Mouse (Mus musculus) testis, postnatal 14 days (tissue): ENCODE measurements around the gene Mpzl2.

Experiments
- DNase-seq: peaks from one replicate; pipeline ENCODE4 v3.0.0; 2021; ENCODE audit warnings: low spot score

Mpzl2 gene

DNA sequence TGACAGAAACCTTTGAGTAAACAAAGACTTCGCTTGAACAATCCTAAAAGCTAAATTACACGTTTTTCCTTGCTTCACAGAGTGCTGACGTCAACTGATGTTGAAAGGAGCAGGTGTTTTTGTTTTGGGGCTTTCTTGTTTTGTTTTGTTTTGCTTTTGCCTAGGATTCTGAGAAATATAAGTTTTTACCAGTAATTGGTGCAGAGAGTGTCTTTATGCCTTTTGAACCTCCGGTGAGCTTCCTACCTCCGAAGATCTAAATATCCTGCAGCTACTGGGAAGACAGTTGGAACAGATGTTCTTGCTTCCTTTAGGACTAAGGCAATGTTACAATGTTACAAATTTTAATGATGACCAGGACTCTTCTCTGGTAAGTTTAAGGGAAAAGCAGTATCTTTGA, at the start of gene Mpzl2:
Mpzl2 (plus strand) TSS at position 301 of the 400 bp plus-strand sequence.
- DNase-seq = no peak

DNA sequence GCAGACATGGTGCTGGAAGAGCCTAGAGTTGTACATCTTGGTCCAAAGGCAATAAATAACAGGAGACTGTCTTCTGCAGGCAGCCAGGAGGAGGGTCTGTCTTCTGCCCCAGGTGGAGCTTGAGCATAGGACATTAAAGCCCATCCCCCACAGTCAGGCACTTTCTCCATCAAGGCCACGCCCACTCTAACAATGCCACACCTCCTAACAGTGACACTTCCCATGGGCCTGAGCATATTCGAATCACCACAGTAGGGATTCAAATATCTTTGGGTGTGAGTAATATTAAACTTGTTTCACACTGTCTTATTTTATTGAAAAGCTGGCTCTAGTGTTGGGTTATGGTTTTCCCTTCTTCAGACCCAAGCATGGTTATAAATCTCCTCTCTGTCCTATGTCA, 47.8 kb upstream of the Mpzl2 start:
- no peak for DNase-seq

DNA sequence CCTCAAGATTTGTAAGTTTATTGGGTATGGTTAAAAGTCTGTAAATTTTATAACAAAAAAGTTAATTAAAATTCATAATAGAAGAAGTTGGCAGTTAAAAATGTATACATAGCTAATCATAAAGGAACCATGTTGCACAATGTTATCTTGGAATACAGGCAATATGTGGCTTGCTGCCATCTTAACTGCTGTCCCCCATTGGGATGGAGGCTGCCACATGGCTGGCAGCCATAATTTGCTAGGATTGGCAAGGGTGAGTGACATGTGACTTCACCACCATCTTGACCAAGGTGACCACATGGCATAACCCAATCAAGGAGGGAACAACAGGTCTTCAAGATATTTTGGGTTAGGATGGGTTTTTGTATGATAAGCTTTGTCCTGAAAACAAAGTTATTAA, 47.3 kb upstream of the Mpzl2 start:
- DNase-seq = no peak

DNA sequence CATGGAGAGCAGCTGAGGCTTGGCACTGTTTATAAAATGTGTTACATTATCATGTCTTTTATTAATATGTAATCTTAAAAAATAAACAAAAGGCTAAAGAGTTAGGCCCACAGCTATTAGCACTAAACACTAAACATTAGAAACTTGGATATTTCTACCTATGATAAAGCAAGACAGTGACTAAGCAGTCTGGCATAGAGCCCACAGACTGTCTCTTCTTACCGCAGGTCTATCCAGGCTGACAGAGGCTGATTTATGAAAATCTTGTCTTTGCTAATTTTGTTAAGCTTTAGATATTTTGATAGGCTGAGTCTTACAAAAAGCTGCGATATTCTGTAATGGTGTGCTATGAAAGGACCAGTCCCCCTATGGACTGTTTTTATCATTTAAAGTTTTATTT, 46.3 kb upstream of the Mpzl2 start:
- DNase-seq = no peak

DNA sequence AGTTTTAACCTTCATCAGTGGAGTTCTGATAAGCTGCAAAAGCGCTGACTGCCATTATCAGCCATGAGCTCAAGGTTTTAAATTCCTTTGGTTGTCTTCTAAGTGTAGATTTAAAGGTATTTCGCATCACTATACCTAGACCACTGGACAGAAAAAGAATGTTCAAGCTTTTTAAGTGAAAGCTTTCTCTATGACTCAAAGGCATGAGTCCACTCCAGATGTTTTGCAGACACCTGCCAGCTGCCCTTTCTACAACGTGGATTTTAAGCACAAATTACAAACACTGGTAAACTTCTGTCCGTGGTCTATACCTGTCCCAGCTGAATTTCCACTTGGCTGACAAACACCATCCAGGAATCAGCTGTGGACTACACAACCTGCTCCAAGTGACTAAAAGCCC, 44.6 kb upstream of the Mpzl2 start:
- no peak for DNase-seq

DNA sequence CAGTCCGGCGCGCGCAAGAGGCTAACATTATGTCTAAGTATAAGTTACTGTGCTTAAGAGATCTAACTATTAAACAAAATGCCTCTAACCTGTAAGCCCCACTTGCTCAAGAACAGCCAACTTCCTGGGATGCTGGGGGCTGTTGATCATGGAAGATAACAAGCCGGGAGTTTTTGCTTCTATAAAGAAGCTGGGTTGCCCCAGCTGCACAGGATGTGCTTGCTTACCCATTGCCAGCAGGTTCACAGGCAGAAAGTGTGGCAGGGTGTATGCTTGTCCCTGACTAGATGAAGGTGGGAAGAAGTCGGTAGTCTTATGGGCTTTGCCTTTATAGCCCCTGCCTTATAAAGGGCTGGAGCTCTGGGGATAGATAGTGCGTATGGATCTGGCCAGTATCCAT, 43.0 kb upstream of the Mpzl2 start:
- peak; percentile 19 for DNase-seq

DNA sequence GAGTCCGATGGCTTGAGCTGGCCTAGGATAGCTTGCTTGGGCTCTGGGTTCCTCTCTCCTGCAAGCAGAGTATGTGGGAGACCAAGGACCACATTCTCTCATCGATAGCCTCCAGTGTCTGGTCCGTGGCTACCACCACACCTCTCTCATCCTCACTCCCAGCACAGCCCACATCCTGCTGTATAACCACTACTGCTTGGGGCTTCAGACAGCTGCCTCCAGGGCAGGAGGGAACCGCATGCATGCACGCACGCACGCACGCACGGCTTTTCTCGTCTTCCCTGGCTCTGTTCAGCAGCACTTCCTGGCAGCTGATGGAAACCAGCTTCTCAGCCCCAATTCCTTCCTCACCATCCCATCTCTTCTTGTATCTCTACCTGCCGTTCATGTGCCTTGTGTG, 41.5 kb upstream of the Mpzl2 start:
- DNase-seq = no peak

DNA sequence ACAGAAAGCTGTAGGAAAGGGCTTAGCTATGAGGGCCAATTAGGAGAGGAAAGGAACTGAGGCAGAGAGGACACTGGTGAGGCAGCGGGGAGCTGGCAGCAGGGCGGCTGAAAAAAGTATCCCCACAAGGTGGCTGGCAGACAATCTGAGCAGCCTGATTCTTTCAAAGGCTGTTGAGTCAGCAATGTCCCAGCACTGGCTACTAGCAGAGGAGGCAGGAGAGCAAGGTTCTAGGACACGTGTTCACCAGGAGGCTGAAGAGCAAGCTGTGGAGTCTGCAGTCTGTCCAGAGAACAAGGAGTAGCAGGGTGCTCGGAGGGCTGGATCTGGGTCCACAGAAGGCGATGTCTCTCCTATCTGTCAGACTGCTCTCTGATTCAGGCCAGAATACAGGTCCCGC, 40.4 kb upstream of the Mpzl2 start:
- no peak for DNase-seq

DNA sequence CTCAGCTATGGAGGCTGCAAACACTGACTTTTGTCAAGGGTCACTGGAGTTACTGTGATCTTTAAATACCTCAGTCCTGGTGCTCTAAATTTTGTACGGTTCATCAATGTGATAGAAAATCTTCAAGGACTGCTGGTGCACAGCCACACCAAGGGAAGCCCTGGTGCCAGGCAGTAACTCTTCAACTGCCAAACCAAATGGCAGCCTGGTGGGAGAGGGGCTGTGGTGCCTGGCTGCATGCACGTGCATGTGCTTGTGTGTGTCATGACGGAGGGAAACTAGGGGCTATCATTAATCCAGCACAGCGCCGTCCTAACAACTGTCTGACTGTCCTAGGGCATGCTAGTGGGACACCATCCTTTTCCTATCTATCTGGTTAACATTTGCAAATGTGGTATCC, 39.8 kb upstream of the Mpzl2 start:
- no peak for DNase-seq

DNA sequence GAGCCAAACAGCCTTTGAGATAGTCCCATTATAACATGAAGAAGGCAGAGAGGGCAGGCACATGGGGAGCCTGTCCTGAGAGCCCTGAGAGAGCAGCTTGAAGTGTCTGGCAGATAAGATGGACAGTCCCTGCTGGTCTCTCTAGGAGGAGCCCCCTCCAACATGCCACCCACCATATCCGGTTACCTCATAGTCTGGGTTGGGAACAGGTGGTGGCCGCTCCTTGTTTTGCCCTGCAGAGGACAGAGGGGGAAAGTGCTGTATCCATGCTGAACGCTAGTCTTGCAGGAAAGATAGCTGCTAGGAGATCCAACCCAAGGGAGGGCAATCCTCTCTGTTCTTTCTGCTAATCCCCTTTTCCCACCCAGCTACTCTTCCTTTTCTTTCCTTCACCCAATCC, 39.4 kb upstream of the Mpzl2 start:
- no peak for DNase-seq

DNA sequence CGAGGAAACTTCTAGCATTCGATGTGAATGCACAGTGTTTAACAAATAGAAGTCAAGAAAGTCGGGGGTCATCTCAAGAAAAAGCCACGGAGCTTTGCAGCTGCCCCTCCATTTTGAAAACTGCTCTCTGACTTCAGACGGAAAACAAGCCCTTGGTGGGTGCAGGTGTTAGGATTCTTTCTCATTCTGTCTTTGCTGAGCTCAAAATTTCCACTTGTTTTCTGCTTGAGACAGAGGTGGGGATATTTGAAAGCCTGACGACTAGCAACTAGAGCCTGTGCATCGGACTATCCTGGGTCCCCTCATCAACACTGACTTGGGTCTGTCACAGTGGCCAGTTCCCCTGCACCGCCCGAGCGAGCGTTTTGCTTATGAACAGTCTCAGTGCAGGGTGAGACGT, 32.2 kb upstream of the Mpzl2 start:
- DNase-seq = no peak

DNA sequence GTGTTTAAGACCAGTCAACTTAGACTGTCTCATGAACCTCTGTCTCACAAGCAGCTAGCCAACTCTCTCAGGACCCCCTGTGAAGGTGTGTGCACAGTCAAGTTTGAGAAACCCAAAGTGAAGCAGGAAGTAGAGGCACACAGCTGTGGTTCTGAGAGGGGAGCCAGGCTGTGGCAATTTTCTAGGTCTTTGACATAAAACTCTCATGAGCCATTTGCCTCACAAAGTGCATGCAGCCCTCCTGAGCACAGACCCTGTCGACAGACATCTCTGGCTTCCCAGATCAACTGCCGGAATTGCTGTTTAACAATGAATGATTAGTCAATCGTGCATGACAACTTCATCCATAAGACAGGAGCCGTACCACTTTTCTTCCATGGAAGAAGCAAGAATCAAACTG, 31.3 kb upstream of the Mpzl2 start:
- DNase-seq = no peak

DNA sequence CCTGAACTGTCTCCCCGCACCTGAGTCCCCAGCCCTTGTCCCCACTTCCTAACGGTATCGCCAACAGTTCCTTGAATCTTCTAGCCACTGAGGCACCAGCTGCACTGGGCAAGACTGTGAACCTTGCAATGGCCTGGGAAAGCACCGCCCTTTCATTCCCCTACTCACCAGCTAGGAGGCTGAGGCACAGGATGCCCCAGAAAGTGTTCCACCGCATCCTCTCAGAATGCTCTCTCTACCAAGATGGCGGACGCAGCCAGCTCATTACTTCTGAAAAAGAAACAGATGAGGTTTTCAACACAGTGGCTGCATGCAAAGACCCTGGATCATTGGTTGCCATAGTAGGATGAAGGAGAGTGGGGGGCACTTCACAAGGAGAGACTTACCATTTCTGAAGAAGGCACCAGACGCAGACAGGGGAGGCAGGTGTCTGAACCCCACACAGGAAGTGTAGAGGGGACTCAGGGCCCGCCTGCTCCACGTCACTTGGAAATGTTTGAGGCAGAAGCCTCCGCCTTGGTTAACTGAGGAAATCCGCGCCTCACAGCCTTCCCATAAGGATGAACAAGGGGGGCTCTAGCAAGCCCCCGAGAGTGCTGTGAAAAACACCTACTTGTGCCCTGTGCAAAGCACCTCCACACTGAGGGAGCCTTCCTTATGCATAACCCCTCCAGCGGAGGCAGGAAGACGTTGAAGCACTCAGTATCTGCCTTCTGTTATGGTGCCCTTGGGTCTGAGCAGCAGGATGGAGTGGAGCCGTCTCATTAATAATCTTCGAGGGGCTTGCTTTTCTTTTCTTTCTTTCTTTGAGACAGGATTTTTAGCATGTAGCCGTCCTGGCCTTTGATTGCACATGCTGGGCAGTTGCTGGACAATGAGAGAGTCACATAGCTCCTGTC, 30.2 kb upstream of the Mpzl2 start, which contains the start of gene Cd3e:
Cd3e (minus strand) TSS at position 448 of the 899 bp plus-strand sequence.
- DNase-seq = no peak

DNA sequence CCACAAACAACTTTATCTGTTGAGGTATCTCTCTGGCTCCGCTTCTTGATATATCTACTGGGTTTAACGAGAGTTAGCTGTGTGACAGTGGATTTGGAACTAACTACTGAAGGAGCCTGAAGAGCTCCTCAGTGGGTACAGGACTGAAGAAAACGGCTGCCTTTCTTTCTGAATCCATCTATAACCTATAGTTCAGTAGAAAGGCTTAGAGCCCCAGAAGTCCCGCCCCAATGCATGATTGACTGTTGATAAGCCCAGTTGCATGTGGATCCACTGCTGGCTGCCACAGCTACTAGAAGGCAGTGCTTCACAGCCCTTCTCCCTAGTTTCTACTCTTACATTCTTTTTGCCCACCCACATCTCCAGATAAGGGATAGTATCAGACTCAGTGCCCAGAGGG, 29.1 kb upstream of the Mpzl2 start:
- no peak for DNase-seq

DNA sequence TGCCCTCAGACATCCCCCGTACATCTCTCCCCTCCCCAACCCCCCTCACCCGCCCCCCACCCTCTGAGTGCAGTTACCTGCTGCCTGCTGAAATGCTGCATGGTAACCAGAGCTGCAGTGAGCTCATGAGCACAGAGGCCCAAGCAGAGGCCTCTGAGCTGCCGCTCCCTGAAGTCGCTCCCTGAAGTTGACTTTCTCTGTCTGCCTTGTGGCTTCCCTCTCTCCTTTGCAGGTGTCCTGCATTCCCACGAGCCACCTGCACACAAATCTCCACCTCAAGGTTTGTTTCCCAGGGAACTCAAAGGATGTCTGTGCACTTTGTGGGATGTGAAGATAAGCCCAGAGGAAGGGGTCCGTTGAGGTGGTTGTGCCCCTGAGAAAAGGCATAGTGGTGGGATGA, 28.3 kb upstream of the Mpzl2 start:
- DNase-seq = no peak

DNA sequence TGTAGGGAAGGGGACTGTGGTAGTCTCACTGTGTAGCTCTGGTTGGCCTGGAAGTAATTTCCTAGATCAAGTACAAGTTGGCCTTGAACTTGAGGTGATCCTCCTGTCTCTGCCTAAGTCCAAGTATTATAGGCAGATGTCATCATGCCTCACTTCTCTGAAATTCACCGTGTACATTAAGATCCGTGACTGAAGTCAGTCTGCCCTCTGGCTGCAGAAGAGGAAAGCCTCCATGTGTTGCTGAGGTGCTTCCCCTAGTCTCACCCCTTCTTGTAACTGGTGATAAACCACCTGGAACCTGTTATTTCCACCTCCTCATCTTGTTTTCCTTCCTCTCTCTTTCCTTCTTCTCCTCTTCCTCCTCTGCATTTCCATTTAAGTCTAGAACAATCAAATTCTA, 24.7 kb upstream of the Mpzl2 start:
- no peak for DNase-seq

DNA sequence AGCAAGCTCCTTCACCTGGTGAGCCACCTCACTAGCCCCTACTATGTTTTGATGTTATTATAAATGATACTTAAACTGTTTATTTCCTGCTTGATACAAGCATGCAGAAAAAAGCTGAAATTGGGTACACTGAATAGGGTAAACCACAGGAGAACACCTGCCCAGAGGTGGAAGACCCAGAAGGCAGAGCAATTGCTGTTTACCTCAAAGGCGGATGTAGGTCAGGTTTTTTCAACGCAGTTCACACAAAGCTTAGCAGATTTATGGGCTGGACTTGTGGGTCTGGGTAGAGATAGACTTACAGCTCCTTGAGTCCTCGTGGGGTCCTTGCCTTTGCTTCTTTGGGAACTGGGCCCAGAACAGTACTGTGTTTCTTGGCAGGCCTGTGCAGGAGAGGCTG, 23.8 kb upstream of the Mpzl2 start:
- no peak for DNase-seq

DNA sequence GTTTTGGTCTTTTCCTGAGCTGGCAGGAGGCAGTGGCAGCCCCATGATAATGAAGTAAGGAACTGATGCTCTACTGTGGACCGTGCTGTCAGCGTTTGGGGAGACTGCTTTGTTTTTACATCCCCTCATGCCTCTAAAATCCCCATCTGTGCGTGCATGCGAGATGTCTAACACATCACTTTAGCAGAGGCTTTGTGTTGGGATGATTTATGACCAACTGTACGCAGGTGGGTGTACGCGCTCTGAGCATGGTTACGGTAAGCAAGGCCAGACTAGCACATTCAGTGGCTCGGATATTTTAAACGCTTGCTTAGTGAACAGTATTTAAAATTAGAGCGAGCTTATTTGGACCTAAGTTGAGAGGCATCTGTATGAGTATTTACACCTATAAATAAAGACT, 21.6 kb upstream of the Mpzl2 start:
- no peak for DNase-seq

DNA sequence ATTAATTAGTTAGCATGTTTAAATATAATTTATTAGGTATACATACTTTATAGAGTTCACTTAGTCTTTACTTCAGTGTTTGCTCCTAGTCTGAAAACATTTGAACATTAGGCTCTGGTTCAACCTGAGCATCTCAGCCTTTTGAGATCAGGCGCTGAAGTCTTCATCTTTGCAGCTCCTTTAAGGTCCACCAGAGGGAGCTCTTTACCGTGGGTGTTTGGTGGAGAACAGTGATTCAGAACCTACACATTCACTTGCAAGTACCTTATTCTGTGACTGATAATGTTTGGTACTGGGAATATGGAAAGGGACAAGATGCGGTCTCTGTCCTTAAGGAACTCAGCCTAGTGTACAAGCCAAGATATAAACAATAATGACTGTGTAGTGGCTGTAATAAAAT, 16.8 kb upstream of the Mpzl2 start:
- DNase-seq = peak; percentile 44

DNA sequence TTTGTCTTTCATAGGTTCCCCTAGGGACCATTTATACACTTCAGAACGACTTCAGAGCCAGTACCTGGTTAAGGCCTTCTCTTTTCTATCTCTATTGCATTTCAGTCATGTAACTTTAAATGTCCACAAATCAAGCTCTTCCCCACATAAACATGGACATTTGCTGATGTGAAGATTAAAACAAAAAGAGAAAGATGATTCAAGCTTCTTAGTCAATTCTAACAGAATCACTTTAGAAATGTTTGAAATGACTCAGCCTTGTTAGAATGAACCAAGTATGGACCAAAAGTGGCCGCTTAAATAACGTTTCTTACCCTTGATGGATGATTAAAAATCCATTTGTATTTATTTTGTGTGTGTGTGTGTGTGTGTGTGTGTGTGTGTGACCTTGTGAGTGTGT, 16.0 kb upstream of the Mpzl2 start:
- no peak for DNase-seq

DNA sequence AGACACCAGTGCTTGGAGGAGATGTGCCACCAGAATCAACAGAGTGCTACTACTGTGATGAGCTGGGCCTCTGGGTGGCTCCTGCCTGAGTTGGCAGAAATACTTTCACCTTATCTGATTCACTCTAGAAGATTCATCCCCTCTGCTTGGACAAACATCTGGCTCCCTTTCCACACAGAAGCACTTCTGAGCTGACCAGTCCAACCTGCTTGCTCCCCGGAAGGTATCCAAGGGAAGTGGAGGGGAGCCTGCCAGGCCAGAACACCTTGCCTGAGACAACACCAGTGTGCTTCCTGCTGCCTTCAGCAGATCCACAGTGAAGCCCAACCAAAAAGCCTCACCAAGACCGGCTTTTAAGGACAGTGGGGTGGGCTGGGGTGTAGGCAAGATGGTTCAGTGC, 15.4 kb upstream of the Mpzl2 start:
- DNase-seq = no peak

DNA sequence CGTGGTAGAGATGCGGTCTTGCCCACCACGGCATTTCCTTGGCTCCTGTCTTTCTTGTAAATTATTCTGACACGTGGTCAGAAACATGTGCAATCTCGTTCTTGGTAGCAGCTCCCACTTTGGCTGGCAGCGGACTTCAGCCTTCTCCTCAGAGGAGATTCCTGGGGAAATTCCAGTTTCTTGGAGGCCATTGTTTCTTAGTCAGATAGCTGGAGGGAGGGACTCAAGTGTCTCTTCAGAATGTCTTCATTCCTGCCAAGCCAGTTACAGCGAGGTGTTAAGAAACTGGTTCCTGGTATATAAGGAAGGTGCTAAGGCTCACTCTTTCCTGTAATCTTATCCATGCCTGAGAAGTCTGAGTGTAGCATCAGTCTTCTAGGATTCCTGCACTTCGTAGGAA, 12.2 kb upstream of the Mpzl2 start:
- no peak for DNase-seq

DNA sequence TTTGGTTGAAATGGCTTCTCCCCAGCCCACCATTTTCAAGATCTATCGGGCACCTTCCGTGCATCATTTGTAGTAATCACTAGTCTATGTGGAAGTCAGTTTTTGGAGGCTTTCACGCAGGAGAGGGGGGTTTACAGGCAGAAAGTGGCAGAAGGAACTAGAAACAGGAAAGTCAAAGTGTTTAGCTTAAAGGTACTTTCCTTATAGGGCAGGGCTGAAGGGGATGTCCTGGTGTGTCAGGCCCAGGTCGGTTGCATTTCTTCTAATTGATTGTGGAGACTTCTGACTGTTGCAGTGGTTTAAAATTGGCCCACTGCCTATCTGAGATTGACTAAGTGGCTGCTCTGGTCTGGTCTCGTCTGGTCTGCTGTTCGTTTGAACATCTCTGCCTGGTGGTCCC, 9.3 kb upstream of the Mpzl2 start:
- DNase-seq = no peak

DNA sequence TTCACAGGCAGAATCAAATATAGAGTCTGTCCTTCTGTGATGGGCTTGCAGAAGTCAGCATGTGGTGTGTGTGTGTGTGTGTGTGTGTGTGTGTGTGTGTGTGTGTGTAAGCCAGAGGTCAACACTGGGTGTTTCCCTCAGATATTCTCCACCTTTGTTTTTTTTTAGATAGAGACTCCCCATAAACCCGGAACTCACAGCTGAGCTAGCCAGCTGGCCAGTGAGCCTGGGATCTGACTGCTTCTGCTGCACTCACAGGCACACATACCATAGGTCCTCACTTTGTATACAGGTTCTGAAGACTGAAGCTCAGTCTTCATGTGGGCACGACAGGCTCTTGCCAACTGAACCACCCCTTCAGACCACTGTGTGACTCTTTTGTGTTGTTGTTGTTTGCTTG, 7.3 kb upstream of the Mpzl2 start:
- no peak for DNase-seq
